In genomic region chr5:145230641-145231040, GRCm38 (mm10) we compare ENCODE assay signal across 8 mouse cellular contexts. TPM values are rescaled to one million over a fixed set of nuclear protein-coding genes. Genes with fewer than 3 reads are reported as not detected.
A peak's percentile ranks its signal among the peaks of the same experiment; 100 is the strongest.
DNase-seq lines count a peak whose midpoint lies in the region; ATAC-seq and TF ChIP-seq lines count a peak whose summit lies in the region.

No protein-coding gene starts in this region.

- H3K27me3 ChIP-seq in lung, embryonic 14.5 days (ENCODE audit: insufficient read depth, low read length): no peaks in the 10 kb centered on the region
- H3K27me3 ChIP-seq in forebrain, postnatal 0 days (ENCODE audit: insufficient read depth, low read length): no peaks in the 10 kb centered on the region
- H3K27me3 ChIP-seq in limb, embryonic 12.5 days: no peaks in the 10 kb centered on the region
- H3K27me3 ChIP-seq in small intestine, adult 2 months (ENCODE audit: control insufficient read depth, insufficient read depth, low read length): no peaks in the 10 kb centered on the region

- H3K9ac ChIP-seq in lung, embryonic 14.5 days: peak overlapping the region; percentile 99; the same call in 1 of the 2 replicates
- peak overlapping the region; percentile 95; the same call in 1 of the 2 replicates for H3K9ac ChIP-seq in forebrain, postnatal 0 days
- no peak overlapping the region for H3K9ac ChIP-seq in limb, embryonic 12.5 days (replicated peaks)

- no peaks in the 10 kb centered on the region for H3K9me3 ChIP-seq in lung, embryonic 14.5 days (ENCODE audit: low read depth, low read length)
- no peaks in the 10 kb centered on the region for H3K9me3 ChIP-seq in forebrain, postnatal 0 days (ENCODE audit: low read length)
- no peaks in the 10 kb centered on the region for H3K9me3 ChIP-seq in limb, embryonic 12.5 days

- ATAC-seq in lung, embryonic 14.5 days (ENCODE audit: insufficient read depth): no peak
- no peak for ATAC-seq in forebrain, postnatal 0 days
- no peak for ATAC-seq in limb, embryonic 12.5 days (ENCODE audit: insufficient number of reproducible peaks, insufficient read depth, low FRiP score, low TSS enrichment, low read depth)
- ATAC-seq in megakaryocyte progenitor cell, adult 5-6 weeks (replicated peaks; ENCODE audit: poor library complexity): no peak

- no peak overlapping the region; the same call in 1 of the 2 replicates for H3K4me3 ChIP-seq in lung, embryonic 14.5 days (ENCODE audit: low read depth, low read length)
- no peak overlapping the region for H3K4me3 ChIP-seq in lung, adult 2 months (replicated peaks; ENCODE audit: extremely low read depth, low read depth, low read length)
- H3K4me3 ChIP-seq in forebrain, postnatal 0 days (ENCODE audit: low read depth, low read length): peak overlapping the region; percentile 93; the same call in 1 of the 2 replicates
- H3K4me3 ChIP-seq in limb, embryonic 12.5 days (replicated peaks): peak overlapping the region; percentile 99; the same call in 1 of the 2 replicates
- no peak overlapping the region for H3K4me3 ChIP-seq in small intestine, adult 2 months (ENCODE audit: low read depth, low read length)

- H3K4me2 ChIP-seq in lung, embryonic 14.5 days: peak overlapping the region; percentile 83
- peak overlapping the region; percentile 64 for H3K4me2 ChIP-seq in forebrain, postnatal 0 days (ENCODE audit: low read depth)
- H3K4me2 ChIP-seq in limb, embryonic 12.5 days: peak overlapping the region; percentile 77

- H3K27ac ChIP-seq in lung, embryonic 14.5 days (ENCODE audit: low read depth): no peak overlapping the region
- H3K27ac ChIP-seq in forebrain, postnatal 0 days (ENCODE audit: low read depth, low read length): peak overlapping the region; percentile 90; the same call in 1 of the 2 replicates
- H3K27ac ChIP-seq in limb, embryonic 12.5 days: no peak overlapping the region
- H3K27ac ChIP-seq in small intestine, adult 2 months (ENCODE audit: insufficient read depth, low read depth, low read length): peak overlapping the region; percentile 94; the same call in 1 of the 2 replicates

- H3K4me1 ChIP-seq in lung, embryonic 14.5 days (ENCODE audit: insufficient read depth): no peaks in the 10 kb centered on the region
- no peaks in the 10 kb centered on the region; the same call in none of the 2 replicates for H3K4me1 ChIP-seq in lung, adult 2 months (ENCODE audit: control insufficient read depth, insufficient read depth, low read length)
- peaks cover 8% of the 10 kb centered on the region; the same call in 1 of the 2 replicates for H3K4me1 ChIP-seq in forebrain, postnatal 0 days (ENCODE audit: insufficient read depth)
- peaks cover 16% of the 10 kb centered on the region; the same call in 1 of the 2 replicates for H3K4me1 ChIP-seq in limb, embryonic 12.5 days (replicated peaks)
- no peaks in the 10 kb centered on the region; the same call in 1 of the 2 replicates for H3K4me1 ChIP-seq in small intestine, adult 2 months (ENCODE audit: control insufficient read depth, insufficient read depth, insufficient read length, low read length)

- WGBS in lung, embryonic 14.5 days: 89% methylated on average over 4 of the region's 4 CpGs
- WGBS in lung, adult 2 months: 82% methylated on average over 4 of the region's 4 CpGs
- WGBS in forebrain, postnatal 0 days: 87% methylated on average over 4 of the region's 4 CpGs
- WGBS in limb, embryonic 12.5 days: 82% methylated on average over 4 of the region's 4 CpGs
- 80% methylated on average over 4 of the region's 4 CpGs for WGBS in small intestine, adult 2 months

- no peak for DNase-seq in lung, embryonic 14.5 days
- DNase-seq in lung, adult 2 months: no peak
- no peak for DNase-seq in forebrain, postnatal 0 days
- DNase-seq in frontal cortex, postnatal 25 days (ENCODE audit: low spot score in 2 of 2): no peak
- DNase-seq in T-cell, adult 2 months (ENCODE audit: low spot score): no peak

- no peak for TF ChIP-seq CTCF in lung, embryonic 14.5 days (IDR thresholded peaks at IDR 0.05; ENCODE audit: low read depth)
- no peak for TF ChIP-seq CTCF in lung, adult 2 months (IDR thresholded peaks at IDR 0.05; ENCODE audit: insufficient read depth, low read length)
- no peak for TF ChIP-seq CTCF in forebrain, postnatal 0 days (IDR thresholded peaks at IDR 0.05; ENCODE audit: low read depth)
- TF ChIP-seq CTCF in small intestine, adult 2 months (IDR thresholded peaks at IDR 0.05; ENCODE audit: extremely low read depth, insufficient read length, insufficient replicate concordance, low read depth, low read length): no peak

- no peak for TF ChIP-seq POLR2A in lung, adult 2 months (IDR thresholded peaks at IDR 0.05; ENCODE audit: borderline replicate concordance, extremely low read depth, low read depth, low read length)
- TF ChIP-seq POLR2A in small intestine, adult 2 months (IDR thresholded peaks at IDR 0.05; ENCODE audit: low read depth, low read length): no peak

- peaks cover 23% of the 10 kb centered on the region for H3K36me3 ChIP-seq in lung, embryonic 14.5 days (ENCODE audit: insufficient read depth)
- H3K36me3 ChIP-seq in forebrain, postnatal 0 days (ENCODE audit: insufficient read depth): peaks cover 24% of the 10 kb centered on the region
- peaks cover 24% of the 10 kb centered on the region for H3K36me3 ChIP-seq in limb, embryonic 12.5 days
- peaks cover 21% of the 10 kb centered on the region for H3K36me3 ChIP-seq in small intestine, adult 2 months (ENCODE audit: control insufficient read depth, insufficient read depth, low read length)

RNA-seq across cellular contexts. Expression of gene Zfp655, which starts 0.9 kb away (rescaled TPM):
- polyA plus RNA-seq in lung, embryonic 14.5 days (2014; fragmentation: Nextera tagmentation; extraction: Ambion mirVana): 34.4 and 37.0 TPM in 2 replicates
- polyA plus RNA-seq in lung, adult 2 months (2012; rRNA removed): 11.4 and 18.0 TPM in 2 replicates
- total RNA-seq in forebrain, postnatal 0 days (2014; rRNA removed): 28.2 and 36.2 TPM in 2 replicates
- 23.9 and 25.7 TPM in 2 replicates for polyA plus RNA-seq in forebrain, postnatal 0 days (2015; fragmentation: Nextera tagmentation; extraction: Ambion mirVana)
- polyA plus RNA-seq in limb, embryonic 12.5 days (2016; fragmentation: Nextera tagmentation; extraction: Ambion mirVana): 34.2 and 34.8 TPM in 2 replicates
- polyA plus RNA-seq in small intestine, adult 2 months (2012; rRNA removed): 3.2 and 8.6 TPM in 2 replicates
- 39.7 and 45.3 TPM in 2 replicates for total RNA-seq in megakaryocyte progenitor cell, adult 5-6 weeks (2015)
- total RNA-seq in megakaryocyte progenitor cell, adult 5-6 weeks (2017): 28.8 and 34.3 TPM in 2 replicates

RNA-seq across cellular contexts. Expression of gene Zkscan5, which starts 26.3 kb away (rescaled TPM):
- 12.9 and 13.4 TPM in 2 replicates for polyA plus RNA-seq in lung, embryonic 14.5 days (2014; fragmentation: Nextera tagmentation; extraction: Ambion mirVana)
- polyA plus RNA-seq in lung, adult 2 months (2012; rRNA removed): 3.1 and 4.1 TPM in 2 replicates
- 16.2 and 18.6 TPM in 2 replicates for total RNA-seq in forebrain, postnatal 0 days (2014; rRNA removed)
- 11.3 and 12.2 TPM in 2 replicates for polyA plus RNA-seq in forebrain, postnatal 0 days (2015; fragmentation: Nextera tagmentation; extraction: Ambion mirVana)
- polyA plus RNA-seq in limb, embryonic 12.5 days (2016; fragmentation: Nextera tagmentation; extraction: Ambion mirVana): 21.5 and 21.8 TPM in 2 replicates
- 1.8 and 3.9 TPM in 2 replicates for polyA plus RNA-seq in small intestine, adult 2 months (2012; rRNA removed)
- 4.6 and 5.2 TPM in 2 replicates for total RNA-seq in megakaryocyte progenitor cell, adult 5-6 weeks (2015)
- 5.7 and 7.6 TPM in 2 replicates for total RNA-seq in megakaryocyte progenitor cell, adult 5-6 weeks (2017)

RNA-seq across cellular contexts. Expression of gene Zkscan14, which starts 29.0 kb away (rescaled TPM):
- 7.0 and 7.5 TPM in 2 replicates for polyA plus RNA-seq in lung, embryonic 14.5 days (2014; fragmentation: Nextera tagmentation; extraction: Ambion mirVana)
- polyA plus RNA-seq in lung, adult 2 months (2012; rRNA removed): 3.1 and 4.2 TPM in 2 replicates
- 15.6 and 16.0 TPM in 2 replicates for total RNA-seq in forebrain, postnatal 0 days (2014; rRNA removed)
- 11.7 TPM in 2 replicates for polyA plus RNA-seq in forebrain, postnatal 0 days (2015; fragmentation: Nextera tagmentation; extraction: Ambion mirVana)
- polyA plus RNA-seq in limb, embryonic 12.5 days (2016; fragmentation: Nextera tagmentation; extraction: Ambion mirVana): 8.2 and 9.1 TPM in 2 replicates
- 1.5 and 2.9 TPM in 2 replicates for polyA plus RNA-seq in small intestine, adult 2 months (2012; rRNA removed)
- 9.2 and 9.9 TPM in 2 replicates for total RNA-seq in megakaryocyte progenitor cell, adult 5-6 weeks (2015)
- 27.6 and 30.1 TPM in 2 replicates for total RNA-seq in megakaryocyte progenitor cell, adult 5-6 weeks (2017)

RNA-seq across cellular contexts. Expression of gene Atp5j2, which starts 38.8 kb away (rescaled TPM):
- polyA plus RNA-seq in lung, embryonic 14.5 days (2014; fragmentation: Nextera tagmentation; extraction: Ambion mirVana): 564 and 578 TPM in 2 replicates
- polyA plus RNA-seq in lung, adult 2 months (2012; rRNA removed): 65.1 and 107 TPM in 2 replicates
- 139 and 295 TPM in 2 replicates for total RNA-seq in forebrain, postnatal 0 days (2014; rRNA removed)
- polyA plus RNA-seq in forebrain, postnatal 0 days (2015; fragmentation: Nextera tagmentation; extraction: Ambion mirVana): 570 and 702 TPM in 2 replicates
- polyA plus RNA-seq in limb, embryonic 12.5 days (2016; fragmentation: Nextera tagmentation; extraction: Ambion mirVana): 603 and 604 TPM in 2 replicates
- polyA plus RNA-seq in small intestine, adult 2 months (2012; rRNA removed): 99.9 and 140 TPM in 2 replicates
- total RNA-seq in megakaryocyte progenitor cell, adult 5-6 weeks (2015): 353 and 371 TPM in 2 replicates
- total RNA-seq in megakaryocyte progenitor cell, adult 5-6 weeks (2017): 101 and 130 TPM in 2 replicates

RNA-seq across cellular contexts. Expression of gene Zscan25, which starts 49.7 kb away (rescaled TPM):
- polyA plus RNA-seq in lung, embryonic 14.5 days (2014; fragmentation: Nextera tagmentation; extraction: Ambion mirVana): 0.36 and 0.57 TPM in 2 replicates
- 15.6 and 18.8 TPM in 2 replicates for polyA plus RNA-seq in lung, adult 2 months (2012; rRNA removed)
- total RNA-seq in forebrain, postnatal 0 days (2014; rRNA removed): 20.9 and 27.4 TPM in 2 replicates
- polyA plus RNA-seq in forebrain, postnatal 0 days (2015; fragmentation: Nextera tagmentation; extraction: Ambion mirVana): 0.48 and 0.65 TPM in 2 replicates
- 0.38 and 0.46 TPM in 2 replicates for polyA plus RNA-seq in limb, embryonic 12.5 days (2016; fragmentation: Nextera tagmentation; extraction: Ambion mirVana)
- polyA plus RNA-seq in small intestine, adult 2 months (2012; rRNA removed): 7.9 and 16.4 TPM in 2 replicates
- 7.4 and 7.5 TPM in 2 replicates for total RNA-seq in megakaryocyte progenitor cell, adult 5-6 weeks (2015)
- 5.2 and 9.3 TPM in 2 replicates for total RNA-seq in megakaryocyte progenitor cell, adult 5-6 weeks (2017)

Comparison
In these comparisons a context has a peak if more than half of its experiments do, and no peak if none do; other contexts are left out.
1. H3K27ac ChIP-seq: peak in forebrain, postnatal 0 days (single experiment) and small intestine, adult 2 months (single experiment); none in lung, embryonic 14.5 days (single experiment) and limb, embryonic 12.5 days (single experiment).
2. H3K4me3 ChIP-seq: peak in forebrain, postnatal 0 days (single experiment) and limb, embryonic 12.5 days (single experiment); none in lung, embryonic 14.5 days (single experiment), lung, adult 2 months (single experiment) and small intestine, adult 2 months (single experiment).
3. Peak in every context shown above with its lines, with median percentiles within 50 percentile points of each other: H3K4me2 ChIP-seq.